Mouse (Mus musculus): Measurements from ENCODE around the gene Fut2.

Gene Fut2

GRCm38 (mm10) chr7:45702809-45703520 lies 36.8 kb upstream of the Fut2 start:
- DNase-seq: no peak

DNA sequence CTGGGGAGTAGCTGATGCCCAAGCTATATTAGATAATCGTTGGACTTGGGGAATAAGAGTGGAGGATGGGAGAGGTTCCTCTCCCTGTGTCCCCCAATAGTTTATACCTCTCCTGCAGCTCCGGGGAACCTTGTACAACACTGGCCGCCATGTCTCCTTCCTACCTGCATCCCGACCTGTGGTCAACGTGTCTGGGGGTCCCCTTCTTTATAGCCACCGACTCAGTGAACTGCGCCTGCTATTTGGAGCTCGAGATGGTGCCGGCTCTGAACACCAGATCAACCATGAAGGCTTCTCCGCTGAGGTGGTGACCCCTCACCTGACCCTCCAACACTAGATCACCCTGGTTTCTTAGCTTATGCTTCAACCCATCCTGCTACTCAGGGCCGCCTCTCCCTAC lies 36.1 kb upstream of the Fut2 start:
- DNase-seq: no peak

GRCm38 (mm10) chr7:45701607-45702006 lies 35.4 kb upstream of the Fut2 start:
- no peak for DNase-seq

- no peak for DNase-seq
These were observed 34.9 kb upstream of the Fut2 start for GRCm38 (mm10) chr7:45701072-45701471.

DNA sequence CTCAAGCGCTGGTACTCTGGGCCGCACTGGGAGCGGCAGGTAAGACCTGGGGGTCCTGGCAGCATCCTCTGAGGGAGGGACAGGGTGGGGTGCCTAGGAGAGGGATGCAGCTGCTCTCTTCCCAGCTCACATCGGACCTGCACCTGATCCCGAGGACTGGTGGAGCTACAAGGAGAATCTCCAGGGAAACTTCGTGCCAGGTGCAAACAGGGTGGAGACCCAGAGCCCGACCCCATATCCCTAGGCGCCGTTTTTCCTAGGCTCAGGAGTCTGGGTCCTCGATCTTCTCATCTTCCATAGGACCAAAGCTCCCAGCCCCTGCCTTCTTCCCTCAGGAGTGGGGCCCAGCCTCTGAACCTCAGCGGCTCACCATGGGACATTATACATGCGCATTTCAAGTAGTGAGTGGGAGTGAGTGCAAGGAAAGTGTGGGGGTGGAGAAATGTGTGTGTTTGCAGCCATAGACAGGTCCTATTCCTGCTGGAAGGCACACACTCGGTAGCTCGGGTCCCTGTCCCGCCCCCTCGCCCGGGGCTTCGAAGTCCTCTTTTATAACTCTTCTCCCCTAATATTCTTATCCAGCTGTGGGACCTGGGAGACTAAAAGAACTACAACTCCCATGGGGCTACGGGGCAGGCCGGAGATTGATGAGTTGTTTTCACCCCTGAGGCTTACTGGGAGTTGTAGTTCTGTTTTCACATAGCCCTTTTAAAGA lies 34.3 kb upstream of the Fut2 start:
- peak; percentile 89 to 92 for DNase-seq

- DNase-seq: no peak
These were observed 33.4 kb upstream of the Fut2 start, which contains the start of gene Car11 for GRCm38 (mm10) chr7:45699523-45700141. Gene Car11 (plus strand): TSS chr7:45699843.

DNA sequence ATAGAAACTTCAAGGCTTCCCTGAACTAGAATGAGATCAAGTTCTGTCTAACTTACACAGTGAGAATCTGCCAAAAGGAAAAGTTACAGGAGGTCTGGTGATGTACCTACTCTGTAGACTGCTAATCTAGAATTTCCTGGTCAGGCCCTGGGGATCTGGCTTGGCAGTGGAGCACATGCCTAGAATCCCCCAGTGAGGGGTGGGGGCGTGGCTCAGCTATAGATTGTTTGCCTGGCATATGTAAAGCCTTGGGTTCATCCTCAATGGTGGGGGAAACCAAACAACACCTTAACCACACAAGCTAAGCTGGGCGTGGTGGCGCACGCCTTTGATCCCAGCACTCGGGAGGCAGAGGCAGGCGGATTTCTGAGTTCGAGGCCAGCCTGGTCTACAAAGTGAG lies 31.7 kb upstream of the Fut2 start:
- DNase-seq: no peak

- no peak for DNase-seq
These were observed 28.9 kb upstream of the Fut2 start for GRCm38 (mm10) chr7:45695098-45695497.

DNA sequence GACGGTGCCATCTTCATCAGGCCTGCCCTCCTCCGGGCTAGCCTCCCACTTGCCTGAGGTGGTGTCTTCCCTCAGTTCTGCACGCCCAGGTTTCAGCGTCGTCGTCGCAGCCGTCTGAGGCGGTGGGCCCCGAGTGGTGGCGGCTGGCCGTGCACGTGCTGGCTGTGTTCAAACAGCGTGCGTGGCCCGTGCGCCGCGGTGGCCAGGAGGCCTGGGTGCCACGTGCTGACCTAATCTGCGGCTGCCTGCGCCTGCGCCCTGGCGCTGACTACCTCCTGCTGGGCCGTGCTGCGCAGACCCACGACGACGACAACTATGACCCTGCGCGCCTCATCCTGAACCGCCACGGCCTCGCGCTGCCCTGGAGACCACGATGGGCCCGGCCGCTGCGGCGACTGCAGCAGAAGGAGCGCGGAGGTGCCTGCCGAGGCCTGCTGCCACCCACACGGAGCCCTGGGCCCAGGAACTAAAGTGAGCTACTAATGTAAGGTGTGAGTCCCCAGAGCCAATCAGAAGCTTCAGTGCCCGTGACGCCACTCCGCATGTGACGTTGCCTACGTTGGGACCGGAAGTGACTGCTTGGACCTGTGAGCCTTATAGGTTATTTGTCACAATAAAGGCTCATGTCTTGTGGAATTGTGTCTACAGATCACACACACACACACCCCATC lies 27.9 kb upstream of the Fut2 start, which contains the start of gene Sec1:
TSS of gene Sec1 (minus strand) at position 482 of the 671 bp plus-strand sequence.
- no peak for DNase-seq

- DNase-seq: no peak
These were observed 26.2 kb upstream of the Fut2 start for GRCm38 (mm10) chr7:45692364-45692763.

DNA sequence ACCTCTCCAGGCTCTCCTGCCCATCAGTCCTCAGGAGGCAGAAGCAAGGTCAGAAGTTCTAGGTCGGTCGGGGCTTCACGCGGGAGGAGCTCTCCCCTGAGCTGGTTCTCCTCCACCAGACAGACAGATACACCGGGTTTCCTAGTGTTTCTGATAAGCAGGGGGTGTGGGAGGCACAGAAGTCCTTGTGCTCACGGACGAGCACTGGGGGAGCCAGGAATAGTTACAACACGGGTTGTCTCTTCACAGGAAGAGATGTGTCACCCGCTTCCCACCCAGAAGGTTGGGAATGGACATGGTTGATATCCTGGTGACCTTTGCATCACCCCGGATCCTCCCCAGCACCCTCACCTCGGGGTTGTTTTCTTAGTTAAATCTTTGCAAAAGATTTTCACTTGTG lies 23.6 kb upstream of the Fut2 start:
- DNase-seq: peak; percentile 30 to 57

- DNase-seq: no peak
These were observed 22.9 kb upstream of the Fut2 start for GRCm38 (mm10) chr7:45689099-45689498.

GRCm38 (mm10) chr7:45686841-45687240 lies 20.6 kb upstream of the Fut2 start:
- DNase-seq: peak in 1 of 2 experiments; percentile 42

DNA sequence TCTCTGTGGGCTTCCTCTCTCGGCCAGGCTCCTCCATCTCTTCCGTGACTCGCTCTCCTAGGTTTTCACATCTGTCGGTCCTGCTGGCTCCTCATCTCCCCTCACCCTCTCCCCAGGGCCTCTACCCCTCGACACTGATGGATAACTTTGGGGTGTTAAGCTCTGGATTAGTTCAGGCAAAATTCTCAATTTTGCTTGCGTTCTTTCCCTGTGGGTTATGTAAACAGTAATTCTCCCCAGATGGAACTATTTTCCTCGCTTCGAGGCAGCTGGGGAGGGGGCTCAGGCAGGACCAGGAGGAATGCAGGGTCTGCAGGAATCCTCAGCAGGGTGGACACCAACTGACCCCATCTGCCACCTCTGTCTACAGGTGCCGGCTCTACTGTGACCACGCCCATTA lies 19.6 kb upstream of the Fut2 start:
- DNase-seq: no peak

DNA sequence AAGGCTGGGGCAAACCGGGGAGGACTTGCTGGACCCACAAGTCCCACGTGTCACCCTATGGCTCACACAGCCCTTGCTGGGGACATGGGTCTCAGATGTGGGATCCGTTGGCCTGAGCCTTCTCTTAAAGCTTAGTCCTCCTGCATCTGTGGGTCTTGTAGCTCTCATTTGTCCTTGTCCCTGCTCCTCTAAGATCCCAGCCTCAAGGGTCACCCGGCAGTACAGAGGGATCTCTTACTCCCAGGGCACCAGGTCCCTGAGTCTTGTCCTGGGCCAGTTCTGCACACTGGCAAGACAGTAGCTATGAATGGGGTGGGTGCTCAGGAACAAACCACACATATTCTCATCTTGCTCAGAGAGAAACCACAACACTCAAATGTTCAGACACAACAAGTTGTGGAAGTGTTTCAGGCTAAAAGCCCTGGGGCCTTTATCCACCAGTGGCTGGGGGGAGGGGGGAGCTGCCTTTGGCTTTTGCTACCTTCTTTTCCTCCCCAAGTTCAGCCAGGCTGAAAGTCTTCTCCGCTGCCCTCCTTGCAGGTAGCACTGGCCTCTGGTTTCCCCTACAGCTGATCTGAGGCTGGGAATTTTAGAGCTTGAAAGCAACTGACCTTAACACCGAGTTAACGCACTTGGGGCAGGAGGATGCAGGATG lies 17.3 kb upstream of the Fut2 start, which contains the start of gene Ntn5:
TSS of gene Ntn5 (plus strand) at position 627 of the 655 bp plus-strand sequence.
- no peak for DNase-seq

- DNase-seq: peak; percentile 89 to 96
These were observed 16.2 kb upstream of the Fut2 start for GRCm38 (mm10) chr7:45682144-45683126.

- DNase-seq: no peak
These were observed 15.0 kb upstream of the Fut2 start for GRCm38 (mm10) chr7:45681046-45681736.

GRCm38 (mm10) chr7:45679966-45680621 lies 13.9 kb upstream of the Fut2 start:
- DNase-seq: peak; percentile 42 to 57

DNA sequence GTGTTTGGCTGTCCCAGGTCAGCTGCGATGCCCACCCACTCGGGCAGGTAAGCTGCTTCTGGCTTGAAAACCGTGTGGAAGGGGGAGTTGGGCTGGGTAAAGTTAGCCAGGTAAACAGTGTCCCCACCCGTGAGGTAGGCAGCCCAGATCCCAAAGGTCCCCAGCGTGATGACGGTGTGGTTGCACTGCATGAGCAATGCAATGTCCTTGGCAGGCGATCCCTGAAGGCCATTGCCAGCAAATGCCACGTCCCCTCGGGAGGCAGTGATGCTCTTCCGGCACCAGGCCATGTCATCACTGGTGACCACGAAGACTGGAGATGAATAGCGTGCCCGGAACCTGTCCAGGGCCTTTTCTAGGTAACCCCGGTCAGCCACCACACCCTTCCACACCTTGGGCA lies 12.3 kb upstream of the Fut2 start:
- DNase-seq: no peak
